ENCODE assay signal across 10 mouse cellular contexts in genomic region chr1:87650611-87651079, GRCm38 (mm10). TPM values are rescaled to one million over a fixed set of nuclear protein-coding genes. Genes with fewer than 3 reads are reported as not detected.
DNase-seq lines count a peak whose midpoint lies in the region; ATAC-seq lines count a peak whose summit lies in the region.
"Had no signal": no experiment of that assay in that cellular context is flagged by ENCODE, and none has a peak within 500 bp of the region (broad histone marks: within the 10 kb centered on the region; RNA-seq: fewer than 3 reads in every experiment).

No protein-coding gene starts in this region.

- no peak for ATAC-seq in kidney, embryonic 16.5 days (ENCODE audit: low FRiP score, low TSS enrichment)
- ATAC-seq in forebrain, embryonic 12.5 days (ENCODE audit: low FRiP score) = no peak
- ATAC-seq: Patski had no signal

- H3K36me3 ChIP-seq in kidney, embryonic 16.5 days (ENCODE audit: insufficient read depth, low read length) = no peaks in the 10 kb centered on the region
- H3K36me3 ChIP-seq in erythroblast, embryonic 14.5 days (ENCODE audit: control insufficient read depth) = no peaks in the 10 kb centered on the region
- no peaks in the 10 kb centered on the region for H3K36me3 ChIP-seq in forebrain, embryonic 12.5 days (replicated peaks)

- H3K4me1 ChIP-seq in kidney, embryonic 16.5 days (ENCODE audit: insufficient read depth, low read length) = no peaks in the 10 kb centered on the region
- H3K4me1 ChIP-seq in erythroblast, embryonic 14.5 days (ENCODE audit: control insufficient read depth) = peaks cover 56% of the 10 kb centered on the region
- H3K4me1 ChIP-seq in forebrain, embryonic 12.5 days = no peaks in the 10 kb centered on the region

- 76% methylated on average over 8 of the region's 8 CpGs for WGBS in kidney, embryonic 16.5 days
- 77% methylated on average over 8 of the region's 8 CpGs for WGBS in forebrain, embryonic 12.5 days

- peak; percentile 50 for DNase-seq in kidney, adult 11 months
- peak; percentile 6 to 32 for DNase-seq in kidney, postnatal 4 days
- peak; percentile 66 to 76 for DNase-seq in monocyte, adult 2 months (ENCODE audit: low read depth in 1 of 2, low spot score in 2 of 2)
- DNase-seq in frontal cortex, postnatal 36 days (ENCODE audit: low spot score in 2 of 2) = no peak
- DNase-seq in left cerebral cortex, postnatal 4 days = no peak

- H3K27me3 ChIP-seq in kidney, embryonic 16.5 days (ENCODE audit: insufficient read depth, low read length) = no peaks in the 10 kb centered on the region
- no peaks in the 10 kb centered on the region for H3K27me3 ChIP-seq in erythroblast, embryonic 14.5 days (ENCODE audit: control insufficient read depth)
- H3K27me3 ChIP-seq in forebrain, embryonic 12.5 days = no peaks in the 10 kb centered on the region
- H3K27me3 ChIP-seq: Patski had no signal

- no peak overlapping the region for H3K27ac ChIP-seq in kidney, embryonic 16.5 days (ENCODE audit: low read length)
- H3K27ac ChIP-seq in forebrain, embryonic 12.5 days = no peak overlapping the region

- no peak overlapping the region for H3K4me2 ChIP-seq in kidney, embryonic 16.5 days (replicated peaks; ENCODE audit: low read depth, low read length)
- no peak overlapping the region for H3K4me2 ChIP-seq in forebrain, embryonic 12.5 days

- H3K9ac ChIP-seq in kidney, embryonic 16.5 days (replicated peaks; ENCODE audit: low read length) = no peak overlapping the region
- H3K9ac ChIP-seq in forebrain, embryonic 12.5 days = no peak overlapping the region

- H3K9me3 ChIP-seq in kidney, embryonic 16.5 days (ENCODE audit: low read length) = no peaks in the 10 kb centered on the region
- H3K9me3 ChIP-seq in erythroblast, embryonic 14.5 days (ENCODE audit: control insufficient read depth, low read length) = no peaks in the 10 kb centered on the region
- no peaks in the 10 kb centered on the region for H3K9me3 ChIP-seq in forebrain, embryonic 12.5 days

- intact Hi-C loops in left cerebral cortex, postnatal 4 days (cut with DNase I) = no loop called here

- H3K4me3 ChIP-seq in kidney, embryonic 16.5 days (ENCODE audit: low read length) = no peak overlapping the region
- H3K4me3 ChIP-seq in erythroblast, embryonic 14.5 days (replicated peaks) = peak overlapping the region; percentile 53
- H3K4me3 ChIP-seq in forebrain, embryonic 12.5 days (replicated peaks) = no peak overlapping the region
- H3K4me3 ChIP-seq: myocyte had no signal

RNA-seq across cellular contexts. Expression of gene Inpp5d, which starts 30.5 kb away (rescaled TPM):
- 8.6 and 9.1 TPM in 2 replicates for polyA plus RNA-seq in kidney, embryonic 16.5 days (2015; fragmentation: Nextera tagmentation; extraction: Ambion mirVana)
- 1.7 TPM in 2 replicates for polyA plus RNA-seq in erythroblast, embryonic 14.5 days (2012)
- 10 to 100 TPM; 10.2 to 10.7 TPM for total RNA-seq in left cerebral cortex, postnatal 4 days (2021)
- 2.6 and 3.8 TPM in 2 replicates for polyA plus RNA-seq in forebrain, embryonic 12.5 days (2016; fragmentation: Nextera tagmentation; extraction: Ambion mirVana)

Comparison
In these comparisons a context has a peak if more than half of its experiments do, and no peak if none do; other contexts are left out.
1. DNase-seq: peak in kidney, adult 11 months (single experiment), kidney, postnatal 4 days (2 of 2) and monocyte, adult 2 months (2 of 2); none in frontal cortex, postnatal 36 days (0 of 2) and left cerebral cortex, postnatal 4 days (single experiment).